Mouse (Mus musculus) lung, adult 18-20 months (tissue): ENCODE results near the gene Tax1bp1.

Source experiments
- DNase-seq, 2 experiments: peaks; one replicate each; pipeline ENCODE4 v3.0.0; 2022; ENCODE audit warnings: mixed read lengths in 2 of 2

Gene Tax1bp1

GRCm38 (mm10) chr6:52707815-52708214, 5.7 kb upstream of the Tax1bp1 start:
- no peak for DNase-seq

- DNase-seq, result no peak
These were observed 966 bp upstream of the Tax1bp1 start for GRCm38 (mm10) chr6:52712563-52712962.

GRCm38 (mm10) chr6:52713897-52714509, 474 bp downstream of the Tax1bp1 start:
- DNase-seq, result peak; percentile 88 to 90

GRCm38 (mm10) chr6:52717493-52718192, 4.1 kb downstream of the Tax1bp1 start:
- DNase-seq, result no peak

- DNase-seq, result peak; percentile 30 to 64
These were observed 11.4 kb downstream of the Tax1bp1 start for GRCm38 (mm10) chr6:52724805-52725439.

- DNase-seq, result no peak
These were observed 16.8 kb downstream of the Tax1bp1 start for GRCm38 (mm10) chr6:52730338-52730737.

- DNase-seq, result no peak
These were observed 21.1 kb downstream of the Tax1bp1 start for GRCm38 (mm10) chr6:52734630-52735029.

GRCm38 (mm10) chr6:52752832-52753231, 39.3 kb downstream of the Tax1bp1 start:
- DNase-seq, result no peak

- no peak for DNase-seq
These were observed 51.7 kb downstream of the Tax1bp1 start for GRCm38 (mm10) chr6:52765206-52765605.

- no peak for DNase-seq
These were observed 57.3 kb downstream of the Tax1bp1 start for GRCm38 (mm10) chr6:52770789-52771188.

- DNase-seq, result no peak
These were observed 59.6 kb downstream of the Tax1bp1 start for GRCm38 (mm10) chr6:52773132-52773531.

GRCm38 (mm10) chr6:52775350-52775749, 61.8 kb downstream of the Tax1bp1 start:
- peak in 1 of 2 experiments; percentile 35 for DNase-seq

GRCm38 (mm10) chr6:52775956-52776355, 62.4 kb downstream of the Tax1bp1 start:
- DNase-seq, result no peak

- no peak for DNase-seq
These were observed 63.5 kb downstream of the Tax1bp1 start for GRCm38 (mm10) chr6:52777034-52777433.

GRCm38 (mm10) chr6:52778523-52778922, 65.0 kb downstream of the Tax1bp1 start:
- no peak for DNase-seq

GRCm38 (mm10) chr6:52779546-52779945, 66.0 kb downstream of the Tax1bp1 start:
- DNase-seq, result no peak

- DNase-seq, result no peak
These were observed 76.8 kb downstream of the Tax1bp1 start for GRCm38 (mm10) chr6:52790316-52790715.

- no peak for DNase-seq
These were observed 77.3 kb downstream of the Tax1bp1 start for GRCm38 (mm10) chr6:52790781-52791180.

GRCm38 (mm10) chr6:52792455-52792854, 78.9 kb downstream of the Tax1bp1 start:
- peak; percentile 57 to 71 for DNase-seq

- DNase-seq, result no peak
These were observed 81.7 kb downstream of the Tax1bp1 start for GRCm38 (mm10) chr6:52795029-52795841.

- DNase-seq, result no peak
These were observed 82.6 kb downstream of the Tax1bp1 start for GRCm38 (mm10) chr6:52796035-52796598.

GRCm38 (mm10) chr6:52796691-52797090, 83.2 kb downstream of the Tax1bp1 start:
- peak in 1 of 2 experiments; percentile 24 for DNase-seq
